Mouse (Mus musculus) kidney, postnatal 0 days (tissue): ENCODE results near the gene Tmem274. TPM values are rescaled to one million over a fixed set of nuclear protein-coding genes. Genes with fewer than 3 reads are reported as not detected.
"Not testable (repeated sequence)": the region's sequence is repeated elsewhere in the genome, so short reads cannot be mapped to it uniquely, and the experiment has no call there.

Experiments
- ATAC-seq: fragments of 200-750 bp; cut with Nextera tagmentation; replicated peaks from 2 replicates; pipeline ENCODE4 v1.8.0; 2017; ENCODE audit warnings: low read depth, moderate number of reproducible peaks, moderate TSS enrichment, moderate library complexity; ENCODE audit not compliant: low FRiP score
- DNase-seq: peaks from one replicate; pipeline ENCODE4 v3.0.0-alpha.2; 2016; ENCODE audit warnings: low spot score
- H3K27ac ChIP-seq: fragments of 300-500 bp; sonication (generic); 2 replicates; pipeline ENCODE4 v1.5.1; 2014; ENCODE audit warnings: mild to moderate bottlenecking
- H3K27me3 ChIP-seq: fragments of 300-500 bp; sonication (generic); 2 replicates; pipeline ENCODE4 v1.6.1; 2014; ENCODE audit warnings: low read length, mixed read lengths; ENCODE audit not compliant: insufficient read depth
- H3K36me3 ChIP-seq: fragments of 300-500 bp; sonication (generic); 2 replicates; pipeline ENCODE4 v1.6.1; 2014; ENCODE audit warnings: low read length, mixed read lengths; ENCODE audit not compliant: insufficient read depth
- H3K4me1 ChIP-seq: fragments of 300-500 bp; sonication (generic); replicated peaks from 2 replicates; pipeline ENCODE4 v1.6.1; 2014; ENCODE audit warnings: antibody characterized with exemption, low read length, mixed read lengths; ENCODE audit not compliant: insufficient read depth
- H3K4me2 ChIP-seq: fragments of 300-500 bp; sonication (generic); 2 replicates; pipeline ENCODE4 v1.6.1; 2014; ENCODE audit warnings: mild to moderate bottlenecking, low read length, moderate library complexity, mixed read lengths
- H3K4me3 ChIP-seq: fragments of 300-500 bp; sonication (generic); replicated peaks from 2 replicates; pipeline ENCODE4 v1.5.1; 2014; ENCODE audit warnings: low read depth, low read length
- H3K9ac ChIP-seq: fragments of 300-500 bp; sonication (generic); 2 replicates; pipeline ENCODE4 v1.6.1; 2014; ENCODE audit warnings: low read depth, low read length
- H3K9me3 ChIP-seq: fragments of 300-500 bp; sonication (generic); replicated peaks from 2 replicates; pipeline ENCODE4 v1.6.1; 2016; ENCODE audit warnings: low read length, inconsistent platforms, mixed read lengths
- CTCF ChIP-seq: IDR thresholded peaks from 2 replicates; pipeline ENCODE4 v1.5.1; 2016; ENCODE audit warnings: antibody characterized with exemption, low read depth, mild to moderate bottlenecking, moderate library complexity
- WGBS: fragments of 180-500 bp; shearing (Covaris S2); extraction: QIAGEN DNeasy Blood & Tissue Kit; methylation state at CpG from one replicate; pipeline ENCODE4 v1.1.7; 2014; 5-methylcytosine and 5-hydroxymethylcytosine counted together
- polyA plus RNA-seq: library from polyadenylated mRNA; unstranded; fragments of >200 nt; fragmentation: Nextera tagmentation; extraction: Ambion mirVana; gene quantifications from 2 replicates; pipeline ENCODE4 v1.2.1, GENCODE M21; 2015

The Tmem274 gene
- not detected in 2 replicates for polyA plus RNA-seq

- Histone ChIP-seq H3K4me3 (no peak within 1 kb of the TSS), H3K36me3 (0 out of 2 replicates have a peak, but pooled peaks cover 7% of the 10 kb centered on the region), H3K4me1 (no peaks in the 10 kb centered on the region), H3K9me3 (no peaks in the 10 kb centered on the region), H3K27ac (no peak within 1 kb of the TSS), H3K4me2 (no peak within 1 kb of the TSS), H3K27me3 (no peaks in the 10 kb centered on the region), H3K9ac (no peak within 1 kb of the TSS)
- TF ChIP-seq CTCF: no peak
- DNase-seq: peak; percentile 4
- 74% methylated on average over 11 of the region's 11 CpGs for WGBS
- ATAC-seq: no peak
Measured at GRCm38 (mm10) chr4:149477078-149477477, at the start of gene Tmem274. Gene Tmem274 (plus strand): TSS chr4:149477378.

GRCm38 (mm10) chr4:149429592-149429991, 47.6 kb upstream of the Tmem274 start:
- H3K36me3 ChIP-seq: no peaks in the 10 kb centered on the region
- no peaks in the 10 kb centered on the region for H3K4me1 ChIP-seq
- H3K9ac ChIP-seq: no peak overlapping the region
- H3K27ac ChIP-seq: no peak overlapping the region
- H3K27me3 ChIP-seq: no peaks in the 10 kb centered on the region
- no peak overlapping the region for H3K4me2 ChIP-seq
- H3K9me3 ChIP-seq: no peaks in the 10 kb centered on the region
- DNase-seq (no peak), ATAC-seq (no peak)
- H3K4me3 ChIP-seq: no peak overlapping the region
- 80% methylated on average over 5 of the region's 5 CpGs for WGBS
- TF ChIP-seq CTCF: no peak

- H3K27ac ChIP-seq, H3K36me3 ChIP-seq, ATAC-seq, H3K4me3 ChIP-seq, H3K4me2 ChIP-seq, H3K4me1 ChIP-seq, H3K9ac ChIP-seq, H3K27me3 ChIP-seq, DNase-seq, H3K9me3 ChIP-seq: not testable (repeated sequence)
- 84% methylated on average over 1 of the region's 1 CpGs for WGBS
Measured at GRCm38 (mm10) chr4:149431887-149432286, 45.3 kb upstream of the Tmem274 start.

GRCm38 (mm10) chr4:149440576-149440975, 36.6 kb upstream of the Tmem274 start:
- Histone ChIP-seq H3K4me2 (no peak overlapping the region), H3K4me3 (no peak overlapping the region), H3K27me3 (no peaks in the 10 kb centered on the region), H3K9me3 (no peaks in the 10 kb centered on the region), H3K4me1 (peaks cover 10% of the 10 kb centered on the region), H3K36me3 (no peaks in the 10 kb centered on the region), H3K9ac (no peak overlapping the region), H3K27ac (no peak overlapping the region)
- ATAC-seq (no peak), DNase-seq (peak; percentile 47)
- WGBS: 20% methylated on average over 8 of the region's 8 CpGs
- TF ChIP-seq CTCF: no peak

GRCm38 (mm10) chr4:149442436-149442835, 34.7 kb upstream of the Tmem274 start:
- TF ChIP-seq CTCF: no peak
- Histone ChIP-seq H3K4me1 (peaks cover 13% of the 10 kb centered on the region), H3K9ac (no peak overlapping the region), H3K4me2 (no peak overlapping the region), H3K9me3 (no peaks in the 10 kb centered on the region), H3K27me3 (no peaks in the 10 kb centered on the region), H3K36me3 (no peaks in the 10 kb centered on the region), H3K27ac (no peak overlapping the region), H3K4me3 (no peak overlapping the region)
- no peak for DNase-seq
- ATAC-seq: no peak
- WGBS: 38% methylated on average over 3 of the region's 3 CpGs

GRCm38 (mm10) chr4:149444465-149444864, 32.7 kb upstream of the Tmem274 start:
- H3K27me3 ChIP-seq: no peaks in the 10 kb centered on the region
- DNase-seq (no peak), ATAC-seq (no peak)
- H3K9ac ChIP-seq: no peak overlapping the region
- no peaks in the 10 kb centered on the region for H3K36me3 ChIP-seq
- H3K9me3 ChIP-seq: no peaks in the 10 kb centered on the region
- H3K4me3 ChIP-seq: no peak overlapping the region
- peak overlapping the region; percentile 58; the same call in 1 of the 2 replicates for H3K4me2 ChIP-seq
- H3K27ac ChIP-seq: no peak overlapping the region
- H3K4me1 ChIP-seq: peaks cover 13% of the 10 kb centered on the region
- TF ChIP-seq CTCF: no peak
- 42% methylated on average over 1 of the region's 1 CpGs for WGBS
